Mouse (Mus musculus) CD8-positive naive resting alpha-beta T cell, adult 2 months (primary cell): ENCODE data around the gene 1600014C23Rik.

Experiments used
- DNase-seq, 2 experiments: peaks; one replicate each; pipeline ENCODE4 v3.0.0; 2022; ENCODE audit warnings: low read depth in 2 of 2, low spot score in 2 of 2

The 1600014C23Rik gene

GRCm38 (mm10) chr17:45727983-45728723 is 5.5 kb downstream of the 1600014C23Rik start:
- no peak for DNase-seq

GRCm38 (mm10) chr17:45727481-45727880 is 6.2 kb downstream of the 1600014C23Rik start:
- no peak for DNase-seq

GRCm38 (mm10) chr17:45726249-45726648 is 7.4 kb downstream of the 1600014C23Rik start:
- no peak for DNase-seq

GRCm38 (mm10) chr17:45724574-45724921 is 9.1 kb downstream of the 1600014C23Rik start:
- no peak for DNase-seq

GRCm38 (mm10) chr17:45723732-45724573 is 9.7 kb downstream of the 1600014C23Rik start:
- DNase-seq: peak; percentile 44 to 56

- DNase-seq: peak; percentile 39 to 66
Measured at GRCm38 (mm10) chr17:45718323-45718722, 15.3 kb downstream of the 1600014C23Rik start.

- DNase-seq: no peak
Measured at GRCm38 (mm10) chr17:45711525-45711924, 22.1 kb downstream of the 1600014C23Rik start.

- DNase-seq: no peak
Measured at GRCm38 (mm10) chr17:45710407-45710806, 23.2 kb downstream of the 1600014C23Rik start.

GRCm38 (mm10) chr17:45709829-45710228 is 23.8 kb downstream of the 1600014C23Rik start:
- no peak for DNase-seq

GRCm38 (mm10) chr17:45708179-45708578 is 25.5 kb downstream of the 1600014C23Rik start:
- DNase-seq: no peak

GRCm38 (mm10) chr17:45707376-45707775 is 26.3 kb downstream of the 1600014C23Rik start:
- DNase-seq: no peak

- no peak for DNase-seq
Measured at GRCm38 (mm10) chr17:45706796-45707195, 26.8 kb downstream of the 1600014C23Rik start.

- no peak for DNase-seq
Measured at GRCm38 (mm10) chr17:45703187-45703586, 30.5 kb downstream of the 1600014C23Rik start.

- no peak for DNase-seq
Measured at GRCm38 (mm10) chr17:45702254-45702653, 31.4 kb downstream of the 1600014C23Rik start.

- DNase-seq: no peak
Measured at GRCm38 (mm10) chr17:45701236-45701591, 32.4 kb downstream of the 1600014C23Rik start.

GRCm38 (mm10) chr17:45700496-45701235 is 33.0 kb downstream of the 1600014C23Rik start:
- no peak for DNase-seq

- no peak for DNase-seq
Measured at GRCm38 (mm10) chr17:45699039-45699740, 34.5 kb downstream of the 1600014C23Rik start.

- no peak for DNase-seq
Measured at GRCm38 (mm10) chr17:45698368-45698767, 35.3 kb downstream of the 1600014C23Rik start.

GRCm38 (mm10) chr17:45696981-45697380 is 36.7 kb downstream of the 1600014C23Rik start:
- no peak for DNase-seq

- DNase-seq: no peak
Measured at GRCm38 (mm10) chr17:45695227-45696120, 38.2 kb downstream of the 1600014C23Rik start.
